26 mouse cellular contexts compared by ENCODE assay signal in the genomic region with DNA sequence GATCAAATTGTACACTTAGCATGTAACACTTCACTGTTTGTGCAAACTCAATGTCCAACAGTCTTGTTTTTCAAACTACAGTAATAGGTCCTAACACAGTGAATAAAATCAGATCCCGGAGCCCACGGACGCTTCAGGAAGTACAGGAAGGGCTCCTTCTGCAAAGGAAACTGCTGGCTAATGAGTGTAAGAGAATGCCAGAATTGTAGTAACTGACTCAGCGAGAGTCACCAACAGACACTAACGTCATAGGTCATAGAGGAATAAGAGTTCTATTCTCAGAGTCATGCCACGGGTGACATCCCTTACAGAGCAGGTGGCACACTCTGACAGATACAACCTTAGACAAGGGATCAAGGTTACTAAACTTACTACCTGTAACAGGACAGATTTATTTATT.
DNase-seq lines count a peak whose midpoint lies in the region; ATAC-seq and TF ChIP-seq lines count a peak whose summit lies in the region.
"Had no signal": no experiment of that assay in that cellular context is flagged by ENCODE, and none has a peak within 500 bp of the region (broad histone marks: within the 10 kb centered on the region; RNA-seq: fewer than 3 reads in every experiment).

No protein-coding gene starts in this region.

- no peak overlapping the region for H3K9ac ChIP-seq in heart, embryonic 12.5 days
- H3K9ac ChIP-seq in heart, postnatal 0 days (replicated peaks; ENCODE audit: low read depth, low read length): no peak overlapping the region
- H3K9ac ChIP-seq in lung, postnatal 0 days (replicated peaks; ENCODE audit: low read depth): no peak overlapping the region
- H3K9ac ChIP-seq: embryonic facial prominence, embryonic 15.5 days; forebrain, embryonic 12.5 days; forebrain, postnatal 0 days; hindbrain, embryonic 12.5 days; limb, embryonic 13.5 days; liver, embryonic 12.5 days; midbrain, embryonic 13.5 days; neural tube, embryonic 13.5 days had no signal

- H3K27me3 ChIP-seq in heart, embryonic 12.5 days (replicated peaks): no peaks in the 10 kb centered on the region
- no peaks in the 10 kb centered on the region for H3K27me3 ChIP-seq in heart, postnatal 0 days (ENCODE audit: control insufficient read depth, insufficient read depth, low read length)
- no peaks in the 10 kb centered on the region for H3K27me3 ChIP-seq in heart, embryonic 10.5 days (ENCODE audit: insufficient read depth, poor library complexity, severe bottlenecking)
- H3K27me3 ChIP-seq in lung, postnatal 0 days (replicated peaks; ENCODE audit: insufficient read depth, low read length): no peaks in the 10 kb centered on the region
- H3K27me3 ChIP-seq: embryonic facial prominence, embryonic 15.5 days; forebrain, embryonic 12.5 days; hindbrain, embryonic 12.5 days; limb, embryonic 13.5 days; midbrain, embryonic 13.5 days; neural tube, embryonic 13.5 days had no signal

- H3K4me1 ChIP-seq in heart, embryonic 12.5 days (replicated peaks): peaks cover 9% of the 10 kb centered on the region
- H3K4me1 ChIP-seq in heart, postnatal 0 days (ENCODE audit: control insufficient read depth, insufficient read depth): peaks cover 24% of the 10 kb centered on the region
- H3K4me1 ChIP-seq in heart, embryonic 10.5 days: peaks cover 12% of the 10 kb centered on the region
- no peaks in the 10 kb centered on the region for H3K4me1 ChIP-seq in lung, postnatal 0 days (ENCODE audit: insufficient read depth, low read depth, low read length)
- H3K4me1 ChIP-seq in lung, adult 2 months (ENCODE audit: control insufficient read depth, insufficient read depth, low read length): no peaks in the 10 kb centered on the region
- H3K4me1 ChIP-seq: forebrain, embryonic 12.5 days; liver, embryonic 12.5 days; midbrain, embryonic 13.5 days; neural tube, embryonic 13.5 days had no signal

- TF ChIP-seq EP300 in heart, postnatal 0 days (IDR thresholded peaks at IDR 0.05; ENCODE audit: low read depth): no peak
- no peak for TF ChIP-seq EP300 in lung, postnatal 0 days (IDR thresholded peaks at IDR 0.05)

- no peak overlapping the region for H3K4me3 ChIP-seq in heart, embryonic 12.5 days
- H3K4me3 ChIP-seq in heart, postnatal 0 days (ENCODE audit: low read depth, low read length): no peak overlapping the region
- H3K4me3 ChIP-seq in heart, embryonic 10.5 days: no peak overlapping the region
- no peak overlapping the region for H3K4me3 ChIP-seq in layer of hippocampus, adult 2 months
- no peak overlapping the region for H3K4me3 ChIP-seq in lung, postnatal 0 days (ENCODE audit: low read depth, low read length)
- H3K4me3 ChIP-seq in lung, adult 2 months (replicated peaks; ENCODE audit: extremely low read depth, low read depth, low read length): no peak overlapping the region
- H3K4me3 ChIP-seq: embryonic facial prominence, embryonic 10.5 days; embryonic facial prominence, embryonic 15.5 days; forebrain, embryonic 12.5 days; hindbrain, embryonic 12.5 days; limb, embryonic 13.5 days; liver, embryonic 12.5 days; midbrain, embryonic 13.5 days; neural tube, embryonic 13.5 days had no signal

- H3K9me3 ChIP-seq in heart, embryonic 12.5 days (replicated peaks): peaks cover 4% of the 10 kb centered on the region; the same call in 1 of the 2 replicates
- H3K9me3 ChIP-seq in heart, postnatal 0 days (replicated peaks; ENCODE audit: control insufficient read depth, low read length): no peaks in the 10 kb centered on the region
- H3K9me3 ChIP-seq in heart, embryonic 10.5 days: no peaks in the 10 kb centered on the region
- H3K9me3 ChIP-seq in lung, postnatal 0 days (ENCODE audit: low read length): no peaks in the 10 kb centered on the region
- H3K9me3 ChIP-seq: embryonic facial prominence, embryonic 10.5 days; embryonic facial prominence, embryonic 15.5 days; forebrain, embryonic 12.5 days; hindbrain, embryonic 12.5 days; limb, embryonic 13.5 days; liver, embryonic 12.5 days; midbrain, embryonic 13.5 days; neural tube, embryonic 13.5 days had no signal

- no peak for TF ChIP-seq CTCF in heart, postnatal 0 days (IDR thresholded peaks at IDR 0.05; ENCODE audit: low read depth)
- no peak for TF ChIP-seq CTCF in layer of hippocampus, adult 2 months (conservative IDR thresholded peaks at IDR 0.05)
- no peak for TF ChIP-seq CTCF in lung, postnatal 0 days (IDR thresholded peaks at IDR 0.05)
- TF ChIP-seq CTCF in lung, adult 2 months (IDR thresholded peaks at IDR 0.05; ENCODE audit: insufficient read depth, low read length): no peak

- no peaks in the 10 kb centered on the region; the same call in 1 of the 2 replicates for H3K36me3 ChIP-seq in heart, embryonic 12.5 days
- no peaks in the 10 kb centered on the region; the same call in 1 of the 2 replicates for H3K36me3 ChIP-seq in heart, postnatal 0 days (replicated peaks; ENCODE audit: control insufficient read depth, insufficient read depth, low read length)
- H3K36me3 ChIP-seq in heart, embryonic 10.5 days: no peaks in the 10 kb centered on the region
- H3K36me3 ChIP-seq in lung, postnatal 0 days (ENCODE audit: insufficient read depth, low read length): no peaks in the 10 kb centered on the region
- H3K36me3 ChIP-seq: embryonic facial prominence, embryonic 10.5 days; embryonic facial prominence, embryonic 15.5 days; hindbrain, embryonic 12.5 days; limb, embryonic 13.5 days; liver, embryonic 12.5 days had no signal

- no peak overlapping the region for H3K27ac ChIP-seq in heart, embryonic 12.5 days (ENCODE audit: poor library complexity, severe bottlenecking)
- H3K27ac ChIP-seq in heart, postnatal 0 days (ENCODE audit: low read depth): peak overlapping the region; percentile 49; the same call in 1 of the 2 replicates
- no peak overlapping the region for H3K27ac ChIP-seq in heart, embryonic 10.5 days
- peak overlapping the region; percentile 32 for H3K27ac ChIP-seq in layer of hippocampus, adult 2 months
- no peak overlapping the region for H3K27ac ChIP-seq in lung, postnatal 0 days (ENCODE audit: low read length)
- H3K27ac ChIP-seq: embryonic facial prominence, embryonic 10.5 days; embryonic facial prominence, embryonic 15.5 days; forebrain, embryonic 12.5 days; hindbrain, embryonic 12.5 days; limb, embryonic 13.5 days; liver, embryonic 12.5 days; macrophage; midbrain, embryonic 13.5 days; neural tube, embryonic 13.5 days; stomach, postnatal 0 days had no signal

- peak; percentile 21 for DNase-seq in heart, adult 8-10 months (ENCODE audit: low spot score)
- DNase-seq in heart, postnatal 0 days (ENCODE audit: low spot score): peak; percentile 58
- no peak for DNase-seq in heart, embryonic 10.5 days (ENCODE audit: low spot score)
- DNase-seq in layer of hippocampus, adult 2 months (ENCODE audit: low spot score in 2 of 2): no peak
- DNase-seq in layer of hippocampus, adult 11-12 months (ENCODE audit: low spot score): no peak
- peak; percentile 28 for DNase-seq in lung, postnatal 0 days (ENCODE audit: low spot score)
- DNase-seq in lung, adult 2 months: no peak
- DNase-seq: adrenal gland, postnatal 10 days; forebrain, postnatal 0 days; gastrocnemius, postnatal 14 days; right cerebral cortex, postnatal 4 days; thymus, adult 18-20 months; thymus, postnatal 36 days had no signal

- no peak for ATAC-seq in heart, embryonic 12.5 days (ENCODE audit: insufficient number of reproducible peaks, low FRiP score)
- no peak for ATAC-seq in heart, postnatal 0 days (ENCODE audit: insufficient read depth, low read depth)
- peak; percentile 31; the same call in 1 of the 2 replicates for ATAC-seq in lung, postnatal 0 days
- ATAC-seq: forebrain, postnatal 0 days; intestine, embryonic 16.5 days; liver, embryonic 12.5 days; midbrain, embryonic 13.5 days; Patski had no signal

- no peak for TF ChIP-seq POLR2A in lung, adult 2 months (IDR thresholded peaks at IDR 0.05; ENCODE audit: borderline replicate concordance, extremely low read depth, low read depth, low read length)

- no peak overlapping the region for H3K4me2 ChIP-seq in heart, embryonic 12.5 days
- no peak overlapping the region for H3K4me2 ChIP-seq in heart, postnatal 0 days (ENCODE audit: low read depth, low read length)
- H3K4me2 ChIP-seq in lung, postnatal 0 days (replicated peaks; ENCODE audit: low read depth, low read length): no peak overlapping the region
- H3K4me2 ChIP-seq: embryonic facial prominence, embryonic 15.5 days; forebrain, embryonic 12.5 days; hindbrain, embryonic 12.5 days; limb, embryonic 13.5 days; liver, embryonic 12.5 days; midbrain, embryonic 13.5 days; neural tube, embryonic 13.5 days had no signal

- WGBS in heart, embryonic 12.5 days: 70% methylated on average over 6 of the region's 6 CpGs
- 62% methylated on average over 6 of the region's 6 CpGs for WGBS in heart, postnatal 0 days
- 71% methylated on average over 6 of the region's 6 CpGs for WGBS in heart, embryonic 10.5 days
- 75% methylated on average over 6 of the region's 6 CpGs for WGBS in lung, postnatal 0 days
- 59% methylated on average over 6 of the region's 6 CpGs for WGBS in lung, adult 2 months

Comparison
In these comparisons a context has a peak if more than half of its experiments do, and no peak if none do; other contexts are left out.
1. DNase-seq: peak in heart, adult 8-10 months (single experiment), heart, postnatal 0 days (single experiment) and lung, postnatal 0 days (single experiment); none in heart, embryonic 10.5 days (single experiment), layer of hippocampus, adult 2 months (0 of 2), layer of hippocampus, adult 11-12 months (single experiment) and lung, adult 2 months (single experiment).
2. H3K27ac ChIP-seq: peak in heart, postnatal 0 days (single experiment) and layer of hippocampus, adult 2 months (single experiment); none in heart, embryonic 12.5 days (single experiment), heart, embryonic 10.5 days (single experiment) and lung, postnatal 0 days (single experiment).